Mouse (Mus musculus): ENCODE measurements at regions not wholly inside any gene's neighbourhood (a gene's known extent, or its start where the extent isn't known, plus 50 kb on each side); places are given as distances from the start of the nearest gene placed in this dataset.

DNA sequence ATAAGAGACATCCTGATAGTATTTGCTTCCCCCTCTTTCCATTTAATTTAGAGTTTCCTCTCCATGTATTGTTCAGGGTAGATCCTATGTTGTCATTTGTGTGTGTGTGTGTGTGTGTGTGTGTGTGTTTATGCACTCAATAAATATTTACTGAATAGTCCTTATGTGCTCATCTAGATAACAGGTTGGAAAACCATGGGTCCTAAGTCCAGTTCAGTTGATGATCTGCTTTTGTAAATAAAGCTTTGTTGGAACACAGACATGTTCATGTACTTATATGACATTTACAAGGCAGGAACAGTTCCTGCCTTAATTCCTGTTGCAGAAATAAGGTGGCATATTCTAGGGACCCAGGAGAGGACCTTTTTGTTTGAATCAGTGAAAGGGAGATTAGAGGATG is 87.0 kb upstream of the Cpne4 start:
- ATAC-seq (no peak), DNase-seq (no peak)
- no peaks in the 10 kb centered on the region for H3K36me3 ChIP-seq (ENCODE audit: insufficient read depth)
- H3K4me1 ChIP-seq (ENCODE audit: insufficient read depth): no peaks in the 10 kb centered on the region
- H3K4me2 ChIP-seq (ENCODE audit: low read depth): no peak overlapping the region
- H3K9me3 ChIP-seq (ENCODE audit: low read length): no peaks in the 10 kb centered on the region
- H3K27me3 ChIP-seq (ENCODE audit: insufficient read depth, low read length): no peaks in the 10 kb centered on the region
- TF ChIP-seq CTCF (IDR thresholded peaks at IDR 0.05; ENCODE audit: low read depth): no peak
- no peak overlapping the region for H3K27ac ChIP-seq (ENCODE audit: low read depth, low read length)
- H3K9ac ChIP-seq: no peak overlapping the region
- H3K4me3 ChIP-seq (ENCODE audit: low read depth, low read length): no peak overlapping the region

DNA sequence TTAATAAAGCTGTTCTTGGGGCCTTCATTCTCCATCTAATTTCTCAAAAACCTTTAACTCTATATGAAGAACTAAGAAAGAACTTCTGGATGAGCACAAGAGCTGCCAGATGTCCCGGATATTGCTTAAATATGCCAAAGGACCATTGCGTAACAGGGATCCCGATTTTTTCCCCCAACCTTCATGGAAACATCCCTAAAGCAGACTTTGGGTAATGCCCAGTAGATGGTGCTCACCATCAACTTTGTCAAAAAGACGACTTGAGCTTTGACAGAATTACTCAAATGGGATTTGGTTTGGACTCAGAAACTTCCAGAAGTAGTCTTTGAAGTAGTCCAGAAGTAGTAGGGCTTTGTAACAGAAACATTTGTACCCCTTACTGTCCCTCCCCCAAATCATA is 89.5 kb upstream of the Cpne4 start:
- TF ChIP-seq CTCF (IDR thresholded peaks at IDR 0.05; ENCODE audit: low read depth): peak; percentile 47
- ATAC-seq: no peak
- Histone ChIP-seq H3K27me3 (ENCODE audit: insufficient read depth, low read length) (no peaks in the 10 kb centered on the region), H3K4me3 (ENCODE audit: low read depth, low read length) (no peak overlapping the region), H3K4me2 (ENCODE audit: low read depth) (no peak overlapping the region), H3K36me3 (ENCODE audit: insufficient read depth) (no peaks in the 10 kb centered on the region), H3K9ac (no peak overlapping the region), H3K9me3 (ENCODE audit: low read length) (no peaks in the 10 kb centered on the region), H3K4me1 (ENCODE audit: insufficient read depth) (no peaks in the 10 kb centered on the region), H3K27ac (ENCODE audit: low read depth, low read length) (no peak overlapping the region)
- DNase-seq: no peak
- WGBS: 42% methylated on average over 4 of the region's 4 CpGs

DNA sequence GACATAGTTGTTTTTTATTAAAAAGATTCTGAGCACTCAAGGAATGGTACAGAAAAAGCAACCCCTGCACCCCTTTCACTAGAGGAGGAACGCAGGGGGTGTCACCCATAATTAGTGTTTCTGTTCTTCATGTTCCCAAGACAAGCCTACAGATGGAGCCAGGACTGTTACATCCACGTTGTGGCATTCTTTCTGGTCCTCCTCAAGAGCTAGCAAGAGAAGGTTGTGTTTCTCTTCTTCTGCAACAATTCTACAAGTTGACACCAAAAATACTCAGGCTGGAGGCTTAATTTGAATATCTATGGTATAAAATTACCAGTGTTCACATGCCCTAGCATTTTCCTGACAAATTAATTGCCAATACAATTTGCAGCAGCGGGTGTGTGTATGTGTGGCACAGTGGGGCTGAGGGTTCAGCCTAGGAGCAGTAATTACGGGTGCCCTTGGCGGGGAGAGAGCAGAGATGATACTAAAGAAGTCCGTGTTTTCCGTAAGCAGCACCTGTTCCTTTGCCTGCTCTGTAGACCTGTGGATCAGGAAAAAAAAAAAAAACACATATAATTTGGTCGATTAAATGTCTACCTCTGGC is 98.4 kb upstream of the Cpne4 start:
- ATAC-seq: peak; percentile 73; the same call in 1 of the 2 replicates
- 67% methylated on average over 8 of the region's 8 CpGs for WGBS

DNA sequence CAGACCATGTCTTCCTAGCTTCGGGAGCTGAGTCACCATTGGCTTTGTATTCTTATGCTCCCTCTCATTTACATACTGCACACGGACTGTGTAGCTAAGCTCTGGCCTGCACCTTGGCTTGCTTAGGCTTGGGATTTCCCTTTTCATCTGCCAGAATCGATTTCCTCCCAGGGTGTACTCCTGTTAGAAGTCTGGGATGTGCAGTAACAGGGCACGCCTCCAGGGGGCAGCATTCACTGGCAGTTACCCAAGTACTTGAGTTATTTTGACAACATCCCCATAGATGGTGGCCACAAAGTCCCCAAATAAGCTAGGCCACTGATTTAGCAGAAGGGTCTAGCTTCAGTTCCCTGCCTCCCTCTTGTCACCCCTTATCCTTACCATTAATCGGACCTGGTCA is 102.2 kb upstream of the Cpne4 start:
- H3K9ac ChIP-seq: no peak overlapping the region
- H3K4me3 ChIP-seq (ENCODE audit: low read depth, low read length): no peak overlapping the region
- H3K27me3 ChIP-seq (ENCODE audit: insufficient read depth, low read length): no peaks in the 10 kb centered on the region
- H3K27ac ChIP-seq (ENCODE audit: low read depth, low read length): no peak overlapping the region
- no peaks in the 10 kb centered on the region for H3K36me3 ChIP-seq (ENCODE audit: insufficient read depth)
- DNase-seq (peak; percentile 41), ATAC-seq (no peak)
- H3K9me3 ChIP-seq (ENCODE audit: low read length): no peaks in the 10 kb centered on the region
- TF ChIP-seq CTCF (IDR thresholded peaks at IDR 0.05; ENCODE audit: low read depth): peak; percentile 70
- WGBS: 53% methylated on average over 5 of the region's 5 CpGs
- no peaks in the 10 kb centered on the region for H3K4me1 ChIP-seq (ENCODE audit: insufficient read depth)
- H3K4me2 ChIP-seq (ENCODE audit: low read depth): no peak overlapping the region

More for the DNA sequence above, 98.4 kb upstream of the Cpne4 start:
- Histone ChIP-seq H3K27ac (ENCODE audit: low read depth, low read length) (no peak overlapping the region), H3K4me1 (ENCODE audit: insufficient read depth) (no peaks in the 10 kb centered on the region), H3K4me2 (ENCODE audit: low read depth) (no peak overlapping the region), H3K9ac (no peak overlapping the region), H3K27me3 (ENCODE audit: insufficient read depth, low read length) (no peaks in the 10 kb centered on the region), H3K36me3 (ENCODE audit: insufficient read depth) (no peaks in the 10 kb centered on the region), H3K4me3 (ENCODE audit: low read depth, low read length) (no peak overlapping the region), H3K9me3 (ENCODE audit: low read length) (no peaks in the 10 kb centered on the region)
- no peak for TF ChIP-seq CTCF (IDR thresholded peaks at IDR 0.05; ENCODE audit: low read depth)
- DNase-seq: peak; percentile 10

DNA sequence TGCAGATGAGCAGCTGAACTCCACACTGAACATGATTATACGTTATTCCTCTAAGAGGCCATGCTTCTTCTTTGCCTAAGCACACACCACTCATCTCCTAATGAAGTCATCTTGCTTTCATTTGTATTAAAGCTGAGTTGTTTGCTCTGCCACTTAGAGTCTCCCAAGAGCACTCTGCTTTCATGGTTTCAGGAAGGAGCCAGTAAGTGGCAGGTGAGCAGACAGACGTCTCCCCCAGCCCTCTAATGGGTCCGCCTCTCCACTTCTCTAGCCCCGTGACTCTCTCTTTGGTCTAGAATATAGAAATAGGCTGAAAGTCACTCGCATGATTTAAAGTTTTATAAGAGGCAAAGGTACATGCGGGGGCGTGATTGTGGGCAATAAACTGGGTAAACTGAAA is 103.8 kb upstream of the Cpne4 start:
- no peak overlapping the region for H3K4me2 ChIP-seq (ENCODE audit: low read depth)
- 81% methylated on average over 7 of the region's 7 CpGs for WGBS

DNA sequence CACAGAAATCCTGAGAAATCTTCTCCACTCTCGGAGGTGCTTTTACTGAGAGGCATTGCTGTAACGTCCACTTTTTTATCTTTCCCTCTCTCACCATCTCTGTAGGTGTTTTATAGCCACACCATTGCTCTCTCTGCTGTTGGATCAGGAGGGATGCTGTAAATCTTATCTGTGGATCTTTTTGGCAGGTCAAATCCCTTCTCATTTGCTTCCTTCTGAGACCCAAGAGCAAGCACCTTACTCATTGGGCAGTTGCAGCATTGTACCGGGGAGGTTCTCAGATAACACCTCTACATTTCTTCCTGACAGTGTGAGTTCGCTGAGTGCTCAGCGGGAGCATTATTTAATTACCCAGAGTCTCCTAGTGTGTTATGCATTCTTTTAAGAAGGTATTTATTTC is 75.5 kb upstream of the Acpp start:
- no peaks in the 10 kb centered on the region for H3K27me3 ChIP-seq (ENCODE audit: insufficient read depth, low read length)
- no peaks in the 10 kb centered on the region for H3K36me3 ChIP-seq (ENCODE audit: insufficient read depth)
- WGBS: 59% methylated on average over 5 of the region's 5 CpGs
- DNase-seq (no peak), ATAC-seq (no peak)
- H3K27ac ChIP-seq (ENCODE audit: low read depth, low read length): no peak overlapping the region
- no peak for TF ChIP-seq CTCF (IDR thresholded peaks at IDR 0.05; ENCODE audit: low read depth)
- no peak overlapping the region for H3K4me3 ChIP-seq (ENCODE audit: low read depth, low read length)
- no peak overlapping the region for H3K9ac ChIP-seq
- H3K4me2 ChIP-seq (ENCODE audit: low read depth): no peak overlapping the region
- peaks cover 2% of the 10 kb centered on the region; the same call in 1 of the 2 replicates for H3K4me1 ChIP-seq (ENCODE audit: insufficient read depth)
- H3K9me3 ChIP-seq (ENCODE audit: low read length): no peaks in the 10 kb centered on the region

More for the DNA sequence above, 103.8 kb upstream of the Cpne4 start:
- ATAC-seq (no peak), DNase-seq (no peak)
- TF ChIP-seq CTCF (IDR thresholded peaks at IDR 0.05; ENCODE audit: low read depth): no peak
- Histone ChIP-seq H3K27me3 (ENCODE audit: insufficient read depth, low read length) (no peaks in the 10 kb centered on the region), H3K27ac (ENCODE audit: low read depth, low read length) (no peak overlapping the region), H3K9ac (no peak overlapping the region), H3K4me1 (ENCODE audit: insufficient read depth) (no peaks in the 10 kb centered on the region), H3K9me3 (ENCODE audit: low read length) (no peaks in the 10 kb centered on the region), H3K36me3 (ENCODE audit: insufficient read depth) (no peaks in the 10 kb centered on the region), H3K4me3 (ENCODE audit: low read depth, low read length) (no peak overlapping the region)

DNA sequence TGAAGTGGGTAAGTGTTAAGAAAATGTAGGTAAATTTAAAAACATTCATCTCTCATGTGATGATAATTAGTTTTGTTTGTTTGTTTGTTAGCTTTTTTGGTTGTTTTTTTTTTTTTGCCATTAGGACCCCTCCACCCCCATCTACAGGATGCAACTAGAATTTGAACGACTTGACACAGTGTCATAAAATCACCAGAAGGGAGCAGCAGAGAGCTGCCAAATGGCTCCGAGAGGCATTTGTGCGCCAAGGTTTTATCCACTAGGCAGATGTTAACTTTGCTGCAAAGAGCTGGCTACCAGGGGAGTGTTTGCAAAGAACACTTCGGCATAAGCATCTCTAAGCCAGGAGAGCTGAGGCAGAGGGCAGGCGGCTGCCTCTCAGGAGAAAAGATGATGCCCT is 72.7 kb upstream of the Acpp start:
- no peaks in the 10 kb centered on the region for H3K9me3 ChIP-seq (ENCODE audit: low read length)
- no peaks in the 10 kb centered on the region for H3K36me3 ChIP-seq (ENCODE audit: insufficient read depth)
- H3K4me3 ChIP-seq (ENCODE audit: low read depth, low read length): no peak overlapping the region
- ATAC-seq: peak; percentile 81
- DNase-seq: peak; percentile 89
- peak overlapping the region; percentile 46; the same call in 1 of the 2 replicates for H3K4me2 ChIP-seq (ENCODE audit: low read depth)
- H3K4me1 ChIP-seq (ENCODE audit: insufficient read depth): peaks cover 6% of the 10 kb centered on the region; the same call in 1 of the 2 replicates
- H3K27ac ChIP-seq (ENCODE audit: low read depth, low read length): no peak overlapping the region
- 5% methylated on average over 5 of the region's 5 CpGs for WGBS
- H3K27me3 ChIP-seq (ENCODE audit: insufficient read depth, low read length): no peaks in the 10 kb centered on the region
- H3K9ac ChIP-seq: no peak overlapping the region
- peak; percentile 90 for TF ChIP-seq CTCF (IDR thresholded peaks at IDR 0.05; ENCODE audit: low read depth)
